Mouse (Mus musculus) monocyte, adult 5-6 weeks (primary cell): ENCODE results near the gene Olfr13. TPM values are rescaled to one million over a fixed set of nuclear protein-coding genes. Genes with fewer than 3 reads are reported as not detected.
"Not testable (repeated sequence)": the region's sequence is repeated elsewhere in the genome, so short reads cannot be mapped to it uniquely, and the experiment has no call there.

ENCODE experiments used
- ATAC-seq: fragments of 153-309, 156-312 bp; replicated peaks from 2 replicates; pipeline ENCODE4 v1.8.0; 2017; ENCODE audit warnings: mild to moderate bottlenecking; ENCODE audit not compliant: low TSS enrichment, insufficient number of reproducible peaks, severe bottlenecking, poor library complexity, low FRiP score
- total RNA-seq: library from RNA; stranded (forward); fragments of 200-1000, 200-491, 200-594 nt; gene quantifications from 3 replicates; pipeline ENCODE4 v1.2.3, GENCODE M21; 2017

The Olfr13 gene
- total RNA-seq: 2.0 TPM in 1 of 3 replicates, not detected in the others

DNA sequence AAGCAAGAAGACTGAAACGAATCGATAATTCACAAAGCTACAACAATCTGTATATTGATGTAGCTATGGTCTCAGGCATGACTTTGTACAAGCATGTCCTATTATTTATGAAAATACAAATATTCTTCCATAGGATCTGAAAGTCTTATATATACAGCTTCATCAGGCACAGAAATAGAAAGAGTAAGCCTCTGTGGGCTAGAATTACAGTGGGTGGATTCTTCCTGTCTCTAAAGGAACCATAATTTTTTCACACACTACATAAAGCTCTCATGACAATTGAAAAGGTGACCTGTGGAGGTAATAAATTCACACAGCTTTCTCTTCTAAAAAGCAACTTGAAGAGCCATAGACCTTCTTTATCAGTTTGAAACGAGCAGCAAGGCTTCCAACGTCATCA, at the start of gene Olfr13:
TSS of gene Olfr13 (plus strand) at position 301 of the 400 bp plus-strand sequence.
- ATAC-seq: no peak

GRCm38 (mm10) chr6:43146267-43146666, 25.7 kb upstream of the Olfr13 start, which contains the start of gene Olfr237-ps1:
Gene Olfr237-ps1, plus strand, starts transcription at chr6:43146567.
- not testable (repeated sequence) for ATAC-seq

GRCm38 (mm10) chr6:43159502-43159901, 12.4 kb upstream of the Olfr13 start:
- ATAC-seq: no peak

DNA sequence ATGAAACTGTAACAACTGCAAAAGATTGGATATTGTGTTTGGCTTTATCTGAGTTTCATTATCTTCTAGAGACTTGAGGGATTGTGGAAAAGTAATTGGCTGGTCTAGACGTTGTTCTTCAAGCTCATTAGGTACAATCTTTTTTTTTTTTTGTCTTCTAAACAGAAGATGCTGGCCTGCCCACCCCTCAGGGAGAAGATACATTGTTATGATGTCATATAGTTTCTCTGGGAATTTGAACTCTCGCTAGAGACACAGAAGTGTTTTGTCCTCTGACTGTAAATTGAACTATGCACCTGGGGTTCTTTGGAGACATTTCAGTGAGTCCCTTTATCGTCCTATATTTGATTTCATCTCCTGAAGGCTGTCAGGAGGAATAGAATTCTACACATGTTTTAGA, 9.0 kb upstream of the Olfr13 start, which contains the start of gene Olfr437:
TSS of gene Olfr437 (plus strand) at position 301 of the 400 bp plus-strand sequence.
- ATAC-seq: no peak

DNA sequence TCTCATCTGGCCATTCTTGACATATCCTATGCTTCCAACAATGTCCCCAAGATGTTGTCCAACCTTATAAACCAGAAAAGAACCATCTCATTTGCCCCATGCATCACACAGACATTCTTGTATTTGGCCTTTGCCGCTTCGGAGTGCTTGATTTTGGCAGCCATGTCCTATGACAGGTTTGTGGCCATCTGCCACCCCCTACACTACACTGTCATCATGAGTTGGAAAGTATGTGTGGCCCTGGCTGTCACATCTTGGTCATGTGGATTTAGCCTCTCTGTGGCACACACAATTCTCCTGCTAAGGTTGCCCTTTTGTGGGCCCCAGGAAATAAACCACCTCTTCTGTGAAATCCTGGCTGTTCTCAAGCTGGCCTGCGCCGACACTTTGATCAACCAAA, 4.7 kb upstream of the Olfr13 start:
- ATAC-seq: no peak

DNA sequence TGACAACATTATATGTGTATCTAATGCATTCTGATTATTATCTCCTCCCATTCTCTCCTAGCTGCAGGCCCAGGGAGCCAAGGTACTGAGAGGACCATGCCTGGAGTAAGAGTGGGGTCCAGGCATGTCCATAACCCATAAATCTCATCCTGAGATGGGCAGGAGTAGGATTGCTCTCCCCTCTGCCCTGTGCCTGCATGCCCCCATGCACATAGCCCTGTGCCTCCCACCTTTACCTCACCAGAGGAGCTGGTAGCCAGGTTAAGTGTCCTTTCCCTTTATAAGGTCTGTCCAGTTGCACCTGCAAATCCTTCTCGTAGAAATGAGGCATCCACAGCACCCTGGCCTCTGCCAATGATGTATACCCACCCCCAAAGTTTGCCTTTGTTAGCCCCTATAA, 6.2 kb downstream of the Olfr13 start:
- ATAC-seq: no peak

DNA sequence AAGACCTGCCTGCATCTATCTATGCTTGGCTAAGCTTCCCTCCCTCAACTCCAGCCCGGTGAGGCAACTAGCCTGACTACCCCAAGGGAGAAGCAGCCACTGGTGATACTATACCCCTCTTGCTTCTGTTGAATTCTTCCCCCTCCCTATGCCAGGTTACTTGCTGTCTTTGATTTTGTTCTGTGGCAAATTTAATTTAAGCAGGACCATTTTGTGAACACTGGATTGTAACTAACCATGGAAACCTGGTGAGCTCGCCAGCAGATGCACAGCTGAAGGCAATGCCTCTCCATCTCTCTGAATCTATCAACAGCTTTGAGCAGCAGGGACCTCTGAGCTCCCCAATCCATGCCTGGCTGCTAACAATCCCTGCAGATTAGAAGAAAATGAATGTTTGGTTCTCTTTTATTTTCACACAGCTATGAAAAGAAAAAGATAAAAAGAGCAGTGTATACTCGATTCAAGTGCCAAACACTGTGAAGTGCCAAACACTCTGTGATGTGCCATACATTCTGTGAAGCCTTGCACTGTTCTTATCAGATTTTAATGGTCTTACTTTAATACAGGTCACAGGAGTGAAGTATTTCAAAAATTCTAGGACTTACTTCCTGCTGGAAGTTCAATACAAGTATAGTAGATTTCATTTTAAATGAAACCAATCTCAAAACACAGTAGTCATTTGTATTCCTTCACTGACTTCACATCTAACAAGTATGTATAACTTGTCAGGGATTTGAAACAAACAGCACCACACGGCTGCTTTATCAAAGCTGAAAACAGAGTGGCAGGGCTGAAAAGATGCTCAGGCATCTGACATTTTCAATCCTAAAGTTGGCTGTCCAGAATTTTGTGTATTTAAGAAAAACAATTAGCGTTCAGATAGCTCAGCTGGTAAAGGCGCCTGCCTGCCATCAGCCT, 6.9 kb downstream of the Olfr13 start:
- ATAC-seq: no peak

GRCm38 (mm10) chr6:43190986-43191385, 19.0 kb downstream of the Olfr13 start:
- no peak for ATAC-seq

DNA sequence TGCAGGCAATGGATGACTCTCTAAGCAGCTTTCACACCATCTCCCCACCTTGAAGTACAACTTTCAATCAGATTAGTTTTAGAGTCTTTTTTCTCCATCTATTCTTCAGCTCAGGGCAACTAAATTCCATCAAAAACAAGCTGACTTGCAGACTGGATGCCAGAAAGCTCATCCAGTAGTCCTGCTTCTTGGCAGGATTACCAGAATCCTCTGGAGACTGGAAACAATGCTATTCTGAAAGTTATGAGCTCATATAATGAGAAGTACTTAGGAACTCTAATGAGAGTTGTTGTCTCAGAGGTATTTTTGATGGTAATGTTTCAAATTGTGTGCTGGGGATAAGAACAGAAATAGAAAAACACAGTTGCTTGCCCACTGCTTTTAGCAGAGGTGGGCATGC, 24.8 kb downstream of the Olfr13 start, which contains the start of gene Olfr435:
TSS of gene Olfr435 (plus strand) at position 366 of the 400 bp plus-strand sequence.
- ATAC-seq: no peak

GRCm38 (mm10) chr6:43198094-43198493, 26.2 kb downstream of the Olfr13 start:
- no peak for ATAC-seq

DNA sequence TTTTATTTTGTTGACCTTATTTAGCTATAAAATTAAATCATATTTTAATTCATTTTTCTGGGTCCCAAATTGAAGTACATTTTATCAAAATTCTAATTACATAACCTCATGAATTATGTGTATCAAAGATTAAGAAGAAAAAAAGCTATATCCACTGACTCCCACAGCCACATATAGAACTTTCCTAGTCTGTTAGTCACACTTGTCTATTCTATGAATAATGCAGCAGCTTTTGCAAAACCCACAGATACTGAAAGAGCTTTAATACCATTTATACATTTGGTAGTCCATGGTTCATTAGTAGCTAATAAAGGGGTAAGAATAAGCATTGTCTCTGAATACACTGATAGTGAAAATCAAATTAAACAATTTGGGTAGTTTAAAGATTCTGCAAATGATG, 30.8 kb downstream of the Olfr13 start:
- ATAC-seq: no peak

- no peak for ATAC-seq
Observed at GRCm38 (mm10) chr6:43205355-43205754, 33.4 kb downstream of the Olfr13 start.

- ATAC-seq: not testable (repeated sequence)
Observed at GRCm38 (mm10) chr6:43212873-43213272, 40.9 kb downstream of the Olfr13 start, which contains the start of gene Olfr434. Gene Olfr434, plus strand, starts transcription at chr6:43213021.

Other genes with a start within 250 kb of the Olfr13 start
- not detected in 3 replicates for gene Olfr444, start 223.1 kb upstream of the Olfr13 start, total RNA-seq
- gene Olfr441, start 65.8 kb upstream of the Olfr13 start, total RNA-seq: not detected in 3 replicates
- 0.19 TPM in 1 of 3 replicates, not detected in the others for gene Olfr237-ps1, start 25.6 kb upstream of the Olfr13 start, total RNA-seq
- gene Olfr437, start 8.9 kb upstream of the Olfr13 start, total RNA-seq: not detected in 3 replicates
- gene Olfr435, start 25.0 kb downstream of the Olfr13 start, total RNA-seq: not detected in 3 replicates
- not detected in 3 replicates for gene Olfr434, start 40.9 kb downstream of the Olfr13 start, total RNA-seq
- not detected in 3 replicates for gene Olfr47, start 59.4 kb downstream of the Olfr13 start, total RNA-seq
- gene Arhgef5, start 93.4 kb downstream of the Olfr13 start, total RNA-seq: 2.0 to 8.9 TPM (median 4.7 TPM) in 3 replicates
- not detected in 3 replicates for gene Nobox, start 137.4 kb downstream of the Olfr13 start, total RNA-seq